Mouse (Mus musculus) liver, adult 2 months (tissue): ENCODE results near the gene Mapk14. TPM values are rescaled to one million over a fixed set of nuclear protein-coding genes. Genes with fewer than 3 reads are reported as not detected.

Source experiments
- DNase-seq: peaks from one replicate; pipeline ENCODE4 v3.0.0-alpha.2; 2011; ENCODE audit warnings: low read depth, low spot score; ENCODE audit errors: extremely low read depth
- H3K27ac ChIP-seq: fragments of 200-500 bp; replicated peaks from 2 replicates; pipeline ENCODE4 v1.5.1; 2012; ENCODE audit warnings: low read depth, mild to moderate bottlenecking, control low read depth, inconsistent platforms, low read length; ENCODE audit not compliant: insufficient read depth
- H3K27me3 ChIP-seq: fragments of 200-500 bp; 2 replicates; pipeline ENCODE4 v1.6.1; 2012; ENCODE audit warnings: mild to moderate bottlenecking, moderate library complexity, low read length, inconsistent platforms; ENCODE audit not compliant: control insufficient read depth, insufficient read depth
- H3K36me3 ChIP-seq: fragments of 200-500 bp; 2 replicates; pipeline ENCODE4 v1.6.1; 2012; ENCODE audit warnings: low read length, inconsistent platforms; ENCODE audit not compliant: control insufficient read depth, insufficient read depth
- H3K4me1 ChIP-seq: fragments of 200-500 bp; 2 replicates; pipeline ENCODE4 v1.6.1; 2011; ENCODE audit warnings: low read length; ENCODE audit not compliant: control insufficient read depth, insufficient read depth
- H3K4me3 ChIP-seq: fragments of 200-500 bp; 2 replicates; pipeline ENCODE4 v1.5.1; 2011; ENCODE audit warnings: low read depth, mild to moderate bottlenecking, control low read depth, low read length, moderate library complexity; ENCODE audit not compliant: insufficient read depth
- H3K79me2 ChIP-seq: fragments of 200-500 bp; 2 replicates; pipeline ENCODE4 v1.6.1; 2012; ENCODE audit warnings: inconsistent platforms, mild to moderate bottlenecking, low read length, moderate library complexity; ENCODE audit not compliant: control insufficient read depth, insufficient read depth
- H3K9ac ChIP-seq: fragments of 200-500 bp; 2 replicates; pipeline ENCODE4 v1.6.1; 2012; ENCODE audit warnings: low read depth, mild to moderate bottlenecking, control low read depth, inconsistent platforms, low read length
- CTCF ChIP-seq: fragments of 200-500 bp; IDR thresholded peaks from 2 replicates; pipeline ENCODE4 v1.5.1; 2011; ENCODE audit warnings: low read depth, low read length, control low read depth
- POLR2A ChIP-seq: fragments of 200-500 bp; IDR thresholded peaks from 2 replicates; pipeline ENCODE4 v1.6.1; 2011; ENCODE audit warnings: low read length, control low read depth; ENCODE audit not compliant: insufficient read depth; ENCODE audit errors: extremely low read depth
- WGBS: fragments of 180-500 bp; shearing (Covaris S2); methylation state at CpG from one replicate; pipeline ENCODE4 v1.1.7; 2018; 5-methylcytosine and 5-hydroxymethylcytosine counted together
- polyA plus RNA-seq: library from polyadenylated mRNA; depleted of rRNA; stranded (reverse); fragments of >200 nt; gene quantifications from 2 replicates; pipeline ENCODE4 v1.2.3, GENCODE M21; 2012
- total RNA-seq: library from RNA; depleted of rRNA; stranded (reverse); fragments of >200 nt; gene quantifications from 2 replicates; pipeline ENCODE4 v1.2.3, GENCODE M21; 2014

The Mapk14 gene
- total and polyA plus RNA-seq, 2 experiments = 37.7 to 51.6 TPM

DNA sequence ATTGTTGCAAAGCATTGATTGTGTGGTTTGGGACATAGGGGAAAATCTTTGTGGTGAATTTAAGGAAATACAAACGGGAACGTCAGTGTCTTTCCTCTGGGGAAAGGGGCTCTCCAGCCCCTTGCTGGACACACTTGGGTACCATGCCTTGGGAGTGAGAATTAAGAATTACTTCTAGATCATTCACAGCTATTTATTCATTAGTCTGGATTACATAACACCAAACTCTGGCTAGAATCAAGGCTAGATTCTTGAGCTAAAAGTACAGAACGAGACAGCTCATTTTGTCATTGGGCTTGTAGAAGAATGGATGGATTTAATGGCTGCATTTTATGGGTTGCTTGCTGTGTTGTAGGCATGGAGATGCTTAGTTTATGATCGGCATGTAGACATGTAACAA is 3.7 kb downstream of the Mapk14 start:
- Histone ChIP-seq H3K27me3 (no peaks in the 10 kb centered on the region), H3K4me3 (no peak overlapping the region), H3K36me3 (no peaks in the 10 kb centered on the region), H3K27ac (no peak overlapping the region; the same call in 1 of the 2 replicates), H3K79me2 (peaks cover 25% of the 10 kb centered on the region), H3K4me1 (peaks cover 44% of the 10 kb centered on the region), H3K9ac (no peak overlapping the region)
- TF ChIP-seq POLR2A (no peak), CTCF (no peak)
- WGBS = 50% methylated on average over 4 of the region's 4 CpGs
- peak; percentile 40 for DNase-seq

DNA sequence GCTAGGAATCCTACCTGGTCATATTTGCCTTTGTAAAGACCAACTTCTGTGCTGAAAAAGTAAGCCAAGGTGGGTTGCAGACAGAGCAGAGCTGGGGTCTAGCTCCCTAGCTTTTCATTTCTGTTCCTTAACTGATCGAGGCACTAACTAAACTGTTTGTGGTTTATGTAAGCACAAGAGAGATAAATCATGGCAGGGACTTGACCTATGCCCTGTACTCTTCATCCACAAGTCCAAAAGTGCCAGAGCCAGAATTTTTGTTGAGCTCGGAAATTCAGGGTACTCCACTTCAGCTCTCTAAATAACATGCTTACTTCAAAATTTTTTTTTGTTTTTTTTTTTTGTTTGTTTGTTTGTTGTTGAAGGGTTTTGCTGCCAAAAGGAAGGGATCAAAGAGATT is 5.5 kb downstream of the Mapk14 start:
- 6% methylated on average over 2 of the region's 2 CpGs for WGBS
- H3K4me1 ChIP-seq = peaks cover 46% of the 10 kb centered on the region
- peaks cover 32% of the 10 kb centered on the region for H3K79me2 ChIP-seq
- no peaks in the 10 kb centered on the region for H3K36me3 ChIP-seq
- H3K4me3 ChIP-seq = no peak overlapping the region
- no peaks in the 10 kb centered on the region for H3K27me3 ChIP-seq
- peak overlapping the region; percentile 72 for H3K9ac ChIP-seq
- TF ChIP-seq CTCF (no peak), POLR2A (no peak)
- peak overlapping the region; percentile 93 for H3K27ac ChIP-seq
- DNase-seq = peak; percentile 93

DNA sequence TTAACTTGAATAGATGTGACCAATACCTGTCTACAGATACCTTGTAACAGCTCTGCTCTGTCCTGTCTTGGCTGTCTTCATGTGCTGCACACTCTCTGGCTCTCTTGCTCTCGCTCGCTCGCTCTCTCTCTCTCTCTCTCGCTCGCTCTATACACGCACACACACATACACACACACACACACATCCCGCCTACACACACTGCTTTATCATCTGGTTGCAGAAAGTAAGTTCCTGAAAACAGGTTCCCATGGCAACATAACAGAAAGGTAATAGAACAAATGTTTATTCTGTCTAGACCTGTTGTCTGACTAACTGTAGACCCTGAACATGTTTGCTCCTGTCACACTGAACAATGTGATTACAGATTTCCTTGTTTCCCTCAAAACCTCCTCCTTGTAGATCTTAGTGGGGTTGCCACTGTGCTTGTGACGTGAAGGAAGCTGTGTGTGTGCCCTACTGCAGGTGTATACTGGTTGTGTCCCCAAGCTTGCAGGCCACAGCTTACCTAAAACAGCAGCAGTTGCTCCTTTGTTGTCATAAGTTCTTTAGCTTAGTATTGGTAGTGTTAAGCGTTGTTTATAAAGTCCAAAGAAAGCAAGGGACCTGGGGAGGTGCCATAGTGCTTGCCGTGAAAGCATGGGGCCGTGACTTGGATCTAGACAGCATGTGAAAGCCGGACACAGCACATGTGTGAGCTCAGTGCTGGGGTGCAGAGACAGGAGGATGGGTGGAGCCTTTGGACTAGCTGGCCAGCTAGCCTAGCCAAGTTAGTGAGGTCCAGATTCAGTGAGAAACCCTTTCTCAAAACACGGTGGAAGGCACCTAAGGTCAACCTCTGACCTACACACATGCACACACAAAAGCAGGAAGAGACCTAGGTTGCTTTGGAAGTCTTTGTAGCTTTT is 6.4 kb downstream of the Mapk14 start:
- 15% methylated on average over 13 of the region's 13 CpGs for WGBS
- Histone ChIP-seq H3K36me3 (no peaks in the 10 kb centered on the region), H3K4me3 (no peak overlapping the region), H3K79me2 (peaks cover 27% of the 10 kb centered on the region), H3K27me3 (no peaks in the 10 kb centered on the region), H3K4me1 (peaks cover 46% of the 10 kb centered on the region), H3K27ac (peak overlapping the region; percentile 71), H3K9ac (peak overlapping the region; percentile 38)
- peak; percentile 84 for DNase-seq
- TF ChIP-seq CTCF = no peak
- no peak for TF ChIP-seq POLR2A

DNA sequence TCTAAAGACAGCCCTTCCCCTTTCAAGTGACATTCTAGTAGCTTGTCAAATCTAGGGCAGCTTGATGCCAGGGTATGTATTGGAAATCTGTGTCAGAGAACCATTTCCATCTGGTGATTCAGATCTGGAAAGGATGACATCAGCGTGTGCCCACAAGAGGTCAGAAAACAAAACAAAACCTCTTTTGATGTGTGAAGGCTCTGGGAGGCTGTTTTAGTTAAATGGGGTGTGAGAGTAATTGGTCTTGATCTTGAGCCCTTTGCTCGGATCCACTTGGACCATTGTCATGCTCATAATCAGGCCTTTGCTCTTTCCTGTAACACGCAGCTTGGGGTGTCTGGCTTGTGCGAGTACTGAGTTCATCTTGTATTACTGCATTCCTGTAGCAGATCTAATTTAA is 7.1 kb downstream of the Mapk14 start:
- peaks cover 47% of the 10 kb centered on the region for H3K4me1 ChIP-seq
- peak overlapping the region; percentile 71 for H3K27ac ChIP-seq
- H3K4me3 ChIP-seq = no peak overlapping the region
- DNase-seq = peak; percentile 65
- no peaks in the 10 kb centered on the region for H3K27me3 ChIP-seq
- TF ChIP-seq POLR2A = no peak
- WGBS = 8% methylated on average over 4 of the region's 4 CpGs
- 0 out of 2 replicates have a peak overlapping the region, but pooled peaks have one; percentile 24 for H3K9ac ChIP-seq
- no peaks in the 10 kb centered on the region for H3K36me3 ChIP-seq
- H3K79me2 ChIP-seq = peaks cover 28% of the 10 kb centered on the region

DNA sequence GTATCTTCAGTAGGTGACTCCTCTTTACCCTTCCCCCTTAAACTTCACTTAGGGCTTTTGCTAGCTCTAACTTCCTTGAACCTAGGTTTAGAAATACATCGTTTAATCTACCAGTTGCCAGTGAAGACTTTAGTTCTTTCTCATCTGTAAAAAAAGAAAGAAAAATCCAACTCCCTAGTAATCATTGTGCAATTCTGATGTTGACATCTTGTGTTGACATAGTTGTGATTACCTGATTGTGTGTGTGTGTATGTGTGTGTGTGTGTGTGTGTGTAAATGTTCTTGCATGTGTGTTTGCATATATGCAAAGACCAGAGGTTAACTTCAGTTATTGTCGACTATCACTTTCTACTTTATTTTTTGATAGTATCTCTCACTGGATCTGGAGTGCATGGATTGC is 7.5 kb downstream of the Mapk14 start:
- Histone ChIP-seq H3K4me1 (peaks cover 44% of the 10 kb centered on the region), H3K9ac (no peak overlapping the region)

DNA sequence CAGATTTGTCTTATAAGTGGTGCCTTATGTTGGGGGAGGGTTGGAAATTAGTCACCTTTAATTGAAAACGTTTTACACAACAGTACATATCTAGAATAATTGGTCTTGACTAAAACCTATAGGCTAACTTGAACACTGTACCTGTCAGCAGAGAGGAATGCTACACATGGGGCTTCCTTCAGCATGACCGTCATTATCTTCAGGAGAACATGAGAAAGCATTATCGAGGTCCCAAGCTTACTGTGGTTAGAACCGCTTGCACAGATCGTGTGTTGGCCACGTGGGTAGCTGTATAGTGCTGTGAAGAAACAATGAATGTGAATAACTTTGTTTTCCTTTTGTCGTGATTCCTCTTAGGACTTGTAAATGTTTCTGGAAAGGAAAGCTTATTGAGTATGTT is 8.7 kb downstream of the Mapk14 start:
- DNase-seq = no peak
- Histone ChIP-seq H3K27ac (no peak overlapping the region), H3K36me3 (no peaks in the 10 kb centered on the region), H3K27me3 (no peaks in the 10 kb centered on the region), H3K4me3 (no peak overlapping the region), H3K79me2 (peaks cover 30% of the 10 kb centered on the region), H3K4me1 (peaks cover 38% of the 10 kb centered on the region), H3K9ac (no peak overlapping the region)
- TF ChIP-seq POLR2A (no peak), CTCF (no peak)
- 69% methylated on average over 7 of the region's 7 CpGs for WGBS

More for the DNA sequence above, 7.5 kb downstream of the Mapk14 start:
- H3K27me3 ChIP-seq = no peaks in the 10 kb centered on the region
- no peaks in the 10 kb centered on the region for H3K36me3 ChIP-seq
- peak overlapping the region; percentile 71 for H3K27ac ChIP-seq
- H3K4me3 ChIP-seq = no peak overlapping the region
- WGBS = 2% methylated on average over 2 of the region's 2 CpGs
- H3K79me2 ChIP-seq = peaks cover 30% of the 10 kb centered on the region
- TF ChIP-seq POLR2A = no peak
- no peak for TF ChIP-seq CTCF
- peak; percentile 88 for DNase-seq
